Mouse (Mus musculus): Measurements from ENCODE around the gene Fjx1.

DNA sequence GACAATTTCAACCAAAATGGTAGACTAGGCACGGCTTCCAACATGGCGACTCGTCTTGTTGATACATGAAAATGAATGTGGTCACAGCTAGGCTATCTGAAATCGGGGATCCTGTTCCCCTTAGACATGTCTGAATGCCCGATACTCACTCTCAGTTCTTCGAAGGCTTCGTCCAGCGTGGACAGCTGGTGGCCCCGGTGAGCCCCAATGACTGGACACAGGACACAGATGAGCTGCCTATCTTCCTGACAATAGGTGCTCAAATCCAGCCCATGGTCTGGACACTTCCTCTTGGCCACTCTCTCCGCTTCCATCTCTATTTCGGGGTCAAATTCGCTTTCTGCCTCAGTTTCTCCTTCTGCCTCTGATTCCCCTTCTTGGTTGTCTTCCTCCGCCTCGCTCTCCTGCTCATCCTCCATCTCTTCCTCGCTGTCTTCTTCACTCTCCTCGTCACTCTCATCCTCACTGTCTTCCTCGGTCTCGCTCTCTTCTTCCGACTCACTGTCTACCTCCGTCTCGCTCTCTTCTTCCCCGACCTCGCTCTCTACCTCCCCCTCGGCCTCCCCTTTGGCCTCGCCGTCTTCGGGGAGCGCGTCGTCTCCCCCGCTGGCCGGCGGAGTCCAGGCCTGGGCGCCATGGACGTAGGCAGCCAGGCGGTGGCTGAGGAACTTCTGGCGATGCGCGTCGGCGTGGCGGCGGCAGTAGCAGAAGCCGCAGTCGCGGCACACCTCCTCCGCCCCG lies 52.3 kb downstream of the Fjx1 start:
- no peak for TF ChIP-seq EP300 (IDR thresholded peaks at IDR 0.05; ENCODE audit: low read depth)
- TF ChIP-seq CTCF (IDR thresholded peaks at IDR 0.05; ENCODE audit: low read depth): no peak; the same call in 1 of the 2 replicates
